Mouse (Mus musculus) left cerebral cortex, adult 18-20 months (tissue): Measurements from ENCODE around the gene Rnf217. TPM values are rescaled to one million over a fixed set of nuclear protein-coding genes. Genes with fewer than 3 reads are reported as not detected.

Experiments used
- DNase-seq, 2 experiments: peaks; one replicate each; pipeline ENCODE4 v3.0.0; 2021 to 2022; ENCODE audit warnings: low spot score in 2 of 2, mixed read lengths in 1 of 2
- total RNA-seq, 2 experiments: library from RNA; stranded (reverse); gene quantifications; 2 replicates each; pipeline ENCODE4 v1.2.3; 2021

Gene Rnf217
- total RNA-seq, 2 experiments from 2014 or later: 11.1 to 13.5 TPM

DNA sequence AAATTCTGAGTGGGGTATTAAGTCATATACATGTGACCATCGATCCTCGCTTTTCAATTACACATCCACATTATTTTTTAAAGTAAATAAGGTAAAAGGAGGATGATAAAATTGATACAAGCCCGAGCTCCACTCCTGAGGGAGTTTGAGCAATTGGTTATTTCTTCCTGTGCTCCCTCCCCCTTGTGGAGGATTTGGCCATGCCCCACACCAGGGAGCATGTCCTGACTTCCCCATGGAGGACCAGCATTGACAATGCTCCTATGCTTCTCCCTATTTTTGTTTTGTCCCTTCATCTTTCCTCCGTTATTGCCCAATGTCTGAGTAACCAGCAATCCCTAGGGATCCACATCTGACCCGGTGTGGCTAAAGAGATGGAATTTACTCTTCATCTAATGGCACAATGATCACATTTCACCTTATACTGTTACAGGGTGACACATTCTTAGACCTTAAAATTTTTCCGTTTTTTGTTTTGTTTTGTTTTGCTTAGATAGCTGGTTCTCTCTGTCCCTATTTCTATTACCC, 53.5 kb downstream of the Rnf217 start:
- no peak for DNase-seq

DNA sequence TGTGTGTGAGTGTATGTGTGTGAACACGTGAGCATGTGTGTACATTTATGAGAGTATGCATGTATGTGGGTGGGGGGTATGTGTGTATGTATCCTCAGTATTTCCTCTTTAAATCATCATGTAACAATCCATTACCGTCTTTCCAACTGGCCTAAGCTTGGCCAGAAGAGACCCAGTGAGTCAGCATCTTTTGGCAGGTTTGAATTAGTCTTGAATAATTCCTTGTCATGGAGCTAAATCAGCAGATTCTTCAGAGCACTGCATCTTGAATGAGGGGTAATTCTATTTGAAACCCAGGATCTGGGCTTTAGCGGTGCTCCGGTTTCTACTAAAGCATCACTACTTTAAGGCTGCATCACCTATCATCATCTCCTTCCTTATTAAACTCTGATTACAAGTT, 55.7 kb downstream of the Rnf217 start:
- DNase-seq: no peak

DNA sequence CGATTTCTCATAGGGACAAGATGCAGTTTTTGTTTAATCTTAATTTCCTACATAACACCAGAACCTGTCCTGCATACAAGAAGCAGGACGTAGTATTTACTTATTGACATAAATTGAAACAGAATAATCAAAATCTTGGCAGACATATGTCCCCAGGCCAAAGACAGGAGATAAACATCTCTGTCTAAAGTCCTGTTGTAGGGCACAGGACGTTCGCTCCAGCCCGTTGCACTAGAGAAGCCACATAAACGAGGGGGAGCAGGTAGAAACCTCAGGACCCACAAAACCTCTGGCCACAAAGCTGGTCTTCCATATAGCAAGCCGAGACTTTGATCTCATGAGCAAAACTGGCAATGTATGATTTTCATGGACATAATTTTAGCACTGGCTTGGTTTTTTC, 57.1 kb downstream of the Rnf217 start:
- DNase-seq: no peak

GRCm38 (mm10) chr10:31551362-31551761, 57.6 kb downstream of the Rnf217 start:
- no peak for DNase-seq

DNA sequence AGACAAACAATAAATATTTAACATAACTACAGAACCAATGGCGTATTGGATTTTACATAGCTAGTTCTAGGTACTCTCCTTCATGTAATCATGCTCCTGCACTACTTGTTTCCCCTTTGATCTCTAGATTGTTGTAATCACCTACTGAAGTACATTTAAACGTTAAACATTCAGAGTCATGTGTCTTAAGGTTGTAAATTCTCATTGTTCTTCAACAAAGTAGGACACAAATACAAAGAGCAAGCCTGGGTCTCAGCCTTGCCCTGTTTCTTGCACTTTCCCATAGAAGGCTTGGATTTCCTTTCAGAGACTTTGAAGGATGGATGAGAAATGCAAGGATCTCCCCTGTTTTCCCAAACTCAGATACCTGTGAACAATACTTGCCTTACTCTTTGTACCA, 61.8 kb downstream of the Rnf217 start:
- no peak for DNase-seq

GRCm38 (mm10) chr10:31544149-31544942, 64.6 kb downstream of the Rnf217 start:
- DNase-seq: no peak

GRCm38 (mm10) chr10:31540518-31540917, 68.5 kb downstream of the Rnf217 start:
- no peak for DNase-seq

DNA sequence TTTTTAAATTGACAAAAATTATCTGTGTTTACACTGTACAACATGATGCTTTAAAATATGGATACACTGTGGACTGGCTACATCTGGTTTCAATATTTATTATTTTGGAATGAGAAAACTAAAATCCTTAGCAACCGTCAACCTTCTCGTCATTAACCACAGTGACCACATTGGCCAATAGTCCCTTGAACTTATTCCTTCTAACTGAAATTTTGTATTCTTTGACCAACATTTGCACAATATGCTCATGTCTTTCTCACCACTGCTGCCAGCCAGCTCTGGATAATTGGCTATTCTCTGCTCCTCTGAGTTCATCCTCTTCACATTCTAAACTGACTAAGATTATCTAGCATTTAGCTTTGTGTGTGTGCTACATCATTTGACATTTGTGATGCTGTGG, 69.6 kb downstream of the Rnf217 start:
- DNase-seq: no peak

DNA sequence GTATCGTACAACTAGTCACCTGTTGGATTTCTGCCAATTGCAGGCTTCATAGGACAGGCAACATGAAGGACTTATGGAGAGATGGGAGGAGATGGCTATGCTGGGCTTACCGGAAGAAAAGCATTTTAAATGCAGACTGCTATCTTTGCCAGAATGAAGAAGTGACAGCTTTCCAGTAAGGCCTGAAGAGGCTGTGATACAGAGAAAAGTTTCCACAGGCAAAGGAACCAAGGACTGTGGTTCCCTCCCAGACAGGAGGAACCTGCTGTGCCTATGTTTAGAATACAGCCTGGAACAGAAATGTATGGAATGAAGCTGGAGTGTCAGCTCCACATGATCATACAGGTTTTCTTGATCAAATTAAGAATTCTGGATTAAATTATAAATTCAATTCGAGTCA, 70.3 kb downstream of the Rnf217 start:
- DNase-seq: no peak

DNA sequence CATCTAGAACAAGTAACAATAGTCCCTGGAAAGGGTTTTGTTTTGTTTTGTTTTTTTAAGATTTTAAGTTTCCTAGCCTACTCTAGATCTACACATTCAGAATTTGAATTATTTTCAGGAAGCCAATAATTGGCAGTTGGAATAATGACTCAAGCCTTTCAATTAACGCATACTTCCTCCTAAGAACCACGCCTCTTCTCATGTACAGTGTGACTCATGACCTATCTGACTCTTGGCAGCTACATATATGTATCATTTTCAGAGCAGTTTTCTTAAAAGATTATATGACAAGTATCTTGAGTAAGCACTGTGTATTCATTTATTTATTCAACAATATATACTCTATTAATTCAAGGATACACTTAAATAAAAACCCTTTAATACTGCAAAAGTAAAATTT, 70.7 kb downstream of the Rnf217 start:
- DNase-seq: no peak

GRCm38 (mm10) chr10:31537213-31537612, 71.8 kb downstream of the Rnf217 start:
- DNase-seq: no peak

DNA sequence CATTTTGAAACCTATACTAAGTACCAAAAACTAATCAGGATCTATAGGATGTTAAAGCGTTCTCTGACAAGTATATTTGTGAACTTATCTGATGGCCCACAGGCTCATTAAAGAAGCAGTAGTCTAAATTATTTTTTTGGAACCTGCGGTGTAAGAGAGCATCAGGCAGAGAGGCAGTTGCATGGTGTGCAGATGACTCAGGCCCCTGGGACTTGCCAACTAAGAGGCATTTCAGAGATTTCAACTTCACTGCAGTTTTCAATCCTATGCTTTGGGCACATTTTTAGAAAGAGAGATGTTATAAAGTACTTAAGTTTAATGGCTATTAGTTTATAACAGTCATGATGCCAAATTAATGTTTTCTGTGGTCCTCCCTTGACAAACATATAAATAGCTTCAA, 73.9 kb downstream of the Rnf217 start:
- DNase-seq: no peak

- no peak for DNase-seq
Measured at GRCm38 (mm10) chr10:31533270-31533826, 75.6 kb downstream of the Rnf217 start.

DNA sequence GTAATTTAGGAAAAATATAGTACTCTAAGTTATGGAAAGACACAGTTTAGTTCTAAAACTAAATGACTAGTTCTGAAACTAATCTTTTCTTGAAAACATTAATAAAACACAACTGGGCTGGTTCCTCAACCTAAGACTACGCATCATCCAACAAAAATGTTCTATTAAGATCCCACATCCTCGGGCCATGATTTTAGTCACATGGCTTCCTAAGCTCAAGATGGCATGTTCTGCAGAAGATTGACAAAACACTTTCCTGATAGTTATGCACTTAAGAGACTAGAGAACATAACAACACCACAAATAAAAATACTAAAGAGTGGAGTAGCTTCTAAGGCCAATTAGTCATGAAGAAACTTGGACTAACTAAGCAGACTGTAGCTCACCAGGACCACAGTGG, 76.2 kb downstream of the Rnf217 start:
- no peak for DNase-seq

DNA sequence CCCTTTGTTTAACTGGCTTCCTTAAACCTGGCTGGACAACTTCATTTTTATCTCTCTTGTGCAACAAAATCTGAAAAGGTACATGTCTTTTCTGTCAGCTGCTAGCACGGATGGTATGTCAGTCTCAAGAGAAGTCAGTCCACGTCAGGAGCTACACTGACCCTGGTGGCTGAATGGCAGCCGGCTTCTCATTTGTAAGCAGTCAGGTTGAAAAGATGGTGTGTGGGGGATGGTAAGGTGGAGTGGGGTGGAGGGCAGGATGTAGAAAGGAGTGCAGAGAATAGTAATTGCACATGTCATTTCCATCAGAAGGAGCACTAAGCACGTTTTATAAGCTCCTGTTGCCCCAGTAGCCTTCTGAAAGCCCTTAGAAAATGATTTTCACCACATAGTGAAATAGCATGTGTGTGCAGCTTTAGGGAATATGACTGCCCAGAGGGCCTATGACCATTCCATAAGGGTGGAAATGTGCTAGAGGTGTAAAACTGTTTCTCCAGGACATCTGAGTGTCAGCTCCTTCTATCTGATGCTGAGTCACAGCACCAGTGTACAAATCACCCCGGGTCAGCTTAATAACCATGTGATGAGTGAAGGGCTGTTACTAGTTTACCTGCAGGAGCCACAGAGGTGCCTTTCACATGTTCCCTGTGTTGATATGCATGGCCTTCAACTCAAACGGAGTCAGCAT, 80.5 kb downstream of the Rnf217 start:
- DNase-seq: no peak

DNA sequence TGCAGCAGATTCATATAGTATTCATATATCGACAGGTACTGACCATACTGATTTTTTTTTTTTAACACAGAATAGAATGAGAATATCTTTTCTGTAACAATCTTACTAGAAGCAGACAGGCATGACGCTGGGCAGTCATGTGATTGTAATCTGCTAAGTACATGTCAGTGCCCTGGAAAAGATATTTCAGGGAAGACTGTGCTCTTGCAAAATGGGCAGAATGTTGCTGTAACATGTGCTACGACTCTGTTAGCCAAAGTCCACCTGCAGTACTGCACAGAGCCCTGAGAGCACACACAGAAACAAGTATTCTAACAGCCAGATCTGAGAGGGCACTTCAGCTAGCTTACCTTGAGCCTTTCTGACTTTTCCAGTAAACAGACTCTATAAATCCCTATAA, 83.3 kb downstream of the Rnf217 start:
- DNase-seq: no peak

DNA sequence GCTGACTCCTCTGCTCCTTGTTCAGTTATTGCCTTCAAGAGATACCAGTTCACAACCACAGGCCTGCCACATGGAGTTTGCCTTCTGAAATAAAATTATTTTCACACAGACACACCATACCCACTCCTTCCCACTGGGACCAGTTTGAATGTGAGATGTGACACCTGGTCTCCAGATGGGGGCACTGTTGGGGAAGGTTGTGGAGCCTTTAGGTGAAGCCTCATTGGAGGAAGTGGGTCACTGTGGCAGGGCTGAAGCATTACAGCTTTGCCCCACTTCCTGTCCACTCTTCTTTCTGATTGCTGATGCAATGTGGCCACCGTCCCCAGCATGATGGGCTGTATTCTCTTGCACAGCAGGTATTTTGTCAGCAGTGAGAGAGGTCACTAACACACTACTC, 89.6 kb downstream of the Rnf217 start:
- DNase-seq: no peak

DNA sequence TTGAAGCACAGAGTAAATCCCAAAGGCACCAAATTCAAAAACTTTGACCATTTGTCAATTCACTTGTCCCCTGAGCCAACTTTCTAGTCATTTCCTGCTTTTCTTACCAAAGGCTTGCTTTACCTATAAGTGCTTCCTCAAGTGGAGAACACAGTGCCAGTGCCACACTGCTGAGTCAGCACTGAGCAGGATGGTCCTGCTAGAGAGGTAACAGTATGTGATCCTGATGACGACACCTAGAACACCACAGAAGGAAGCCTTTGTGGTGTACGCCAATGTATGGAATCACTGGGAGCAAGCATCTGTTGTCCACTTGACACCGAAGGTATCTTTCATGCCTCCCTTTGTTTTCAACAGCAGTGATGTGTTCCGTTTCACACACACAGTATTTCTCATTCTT, 90.8 kb downstream of the Rnf217 start:
- no peak for DNase-seq

GRCm38 (mm10) chr10:31517192-31517591, 91.8 kb downstream of the Rnf217 start:
- DNase-seq: no peak

GRCm38 (mm10) chr10:31515897-31516296, 93.1 kb downstream of the Rnf217 start:
- DNase-seq: no peak

GRCm38 (mm10) chr10:31504134-31504551, 104.8 kb downstream of the Rnf217 start:
- peak; percentile 31 to 47 for DNase-seq

GRCm38 (mm10) chr10:31503542-31504133, 105.3 kb downstream of the Rnf217 start:
- no peak for DNase-seq
